Mouse (Mus musculus) gastrocnemius, postnatal 4 days (tissue): Measurements from ENCODE around the gene Spats1. TPM values are rescaled to one million over a fixed set of nuclear protein-coding genes. Genes with fewer than 3 reads are reported as not detected.

ENCODE experiments used
- DNase-seq, 2 experiments: peaks; one replicate each; pipeline ENCODE4 v3.0.0; 2021 to 2022; ENCODE audit warnings: low spot score in 2 of 2, mixed read lengths in 2 of 2
- long read RNA-seq, 2 experiments: library from polyadenylated mRNA; stranded (forward); transcript quantifications; one replicate each; pipeline ENCODE4 v2.0.0; 2021
- total RNA-seq, 2 experiments: library from RNA; stranded (reverse); gene quantifications; 2 replicates each; pipeline ENCODE4 v1.2.3; 2021

Spats1 gene
- total RNA-seq = under 1 TPM in 1 of 2 experiments, not detected in 1; 0.10 TPM
- long read RNA-seq, experiment 1 = 0 reads
- long read RNA-seq, experiment 2 = 0 reads

- DNase-seq = peak in 1 of 2 experiments; percentile 42
Observed at GRCm38 (mm10) chr17:45474669-45475465, at the start of gene Spats1. Gene Spats1, minus strand, starts transcription at chr17:45475415.

GRCm38 (mm10) chr17:45524961-45525360 lies 49.7 kb upstream of the Spats1 start:
- DNase-seq = no peak

- no peak for DNase-seq
Observed at GRCm38 (mm10) chr17:45523263-45523662, 48.0 kb upstream of the Spats1 start, which contains the start of gene Tcte1. Gene Tcte1, plus strand, starts transcription at chr17:45523434.

GRCm38 (mm10) chr17:45520136-45520535 lies 44.9 kb upstream of the Spats1 start:
- no peak for DNase-seq

- DNase-seq = no peak
Observed at GRCm38 (mm10) chr17:45518766-45519475, 43.7 kb upstream of the Spats1 start.

GRCm38 (mm10) chr17:45517549-45518215 lies 42.5 kb upstream of the Spats1 start:
- no peak for DNase-seq

- no peak for DNase-seq
Observed at GRCm38 (mm10) chr17:45517135-45517534, 41.9 kb upstream of the Spats1 start.

GRCm38 (mm10) chr17:45516488-45516887 lies 41.3 kb upstream of the Spats1 start:
- peak in 1 of 2 experiments; percentile 60 for DNase-seq

GRCm38 (mm10) chr17:45515806-45516205 lies 40.6 kb upstream of the Spats1 start:
- no peak for DNase-seq

- no peak for DNase-seq
Observed at GRCm38 (mm10) chr17:45515204-45515726, 40.0 kb upstream of the Spats1 start.

- DNase-seq = no peak
Observed at GRCm38 (mm10) chr17:45511757-45512156, 36.5 kb upstream of the Spats1 start.

GRCm38 (mm10) chr17:45510871-45511270 lies 35.7 kb upstream of the Spats1 start:
- no peak for DNase-seq

GRCm38 (mm10) chr17:45506700-45507189 lies 31.5 kb upstream of the Spats1 start, which contains the start of gene Aars2:
Gene Aars2, plus strand, starts transcription at chr17:45506841.
- peak; percentile 85 to 95 for DNase-seq

GRCm38 (mm10) chr17:45505941-45506465 lies 30.8 kb upstream of the Spats1 start:
- no peak for DNase-seq

- no peak for DNase-seq
Observed at GRCm38 (mm10) chr17:45503301-45503973, 28.2 kb upstream of the Spats1 start.

- no peak for DNase-seq
Observed at GRCm38 (mm10) chr17:45502324-45502723, 27.1 kb upstream of the Spats1 start.

- no peak for DNase-seq
Observed at GRCm38 (mm10) chr17:45500981-45501380, 25.8 kb upstream of the Spats1 start.

- no peak for DNase-seq
Observed at GRCm38 (mm10) chr17:45499516-45499915, 24.3 kb upstream of the Spats1 start.

GRCm38 (mm10) chr17:45498397-45498796 lies 23.2 kb upstream of the Spats1 start:
- DNase-seq = no peak

GRCm38 (mm10) chr17:45495398-45495797 lies 20.2 kb upstream of the Spats1 start:
- DNase-seq = no peak
